Mouse (Mus musculus): ENCODE results near the gene 0610040J01Rik. TPM values are rescaled to one million over a fixed set of nuclear protein-coding genes. Genes with fewer than 3 reads are reported as not detected.
A peak's percentile ranks its signal among the peaks of the same experiment; 100 is the strongest.

Gene 0610040J01Rik
- polyA plus RNA-seq, 1 experiment from 2014 or later: 40.6 TPM

GRCm38 (mm10) chr5:63837115-63837514 lies 25.0 kb downstream of the 0610040J01Rik start:
- WGBS: 51% methylated on average over 5 of the region's 5 CpGs
- Histone ChIP-seq H3K36me3 (ENCODE audit: control insufficient read depth, insufficient read depth) (no peaks in the 10 kb centered on the region), H3K27me3 (replicated peaks; ENCODE audit: control insufficient read depth, insufficient read depth, low read length) (no peaks in the 10 kb centered on the region), H3K4me2 (replicated peaks; ENCODE audit: low read depth) (no peak overlapping the region), H3K9me3 (ENCODE audit: control insufficient read depth) (no peaks in the 10 kb centered on the region), H3K4me3 (ENCODE audit: low read depth, low read length) (no peak overlapping the region), H3K4me1 (replicated peaks; ENCODE audit: control insufficient read depth, insufficient read depth, low read length) (no peaks in the 10 kb centered on the region; the same call in none of the 2 replicates), H3K9ac (ENCODE audit: low read depth, low read length) (no peak overlapping the region), H3K27ac (ENCODE audit: low read depth, low read length) (no peak overlapping the region)
- TF ChIP-seq CTCF (IDR thresholded peaks at IDR 0.05; ENCODE audit: low read depth): no peak
- ATAC-seq: peak; percentile 61

- H3K4me2 ChIP-seq (replicated peaks; ENCODE audit: low read depth): no peak overlapping the region
- no peaks in the 10 kb centered on the region; the same call in none of the 2 replicates for H3K4me1 ChIP-seq (replicated peaks; ENCODE audit: control insufficient read depth, insufficient read depth, low read length)
- H3K36me3 ChIP-seq (ENCODE audit: control insufficient read depth, insufficient read depth): no peaks in the 10 kb centered on the region
- no peaks in the 10 kb centered on the region for H3K27me3 ChIP-seq (replicated peaks; ENCODE audit: control insufficient read depth, insufficient read depth, low read length)
- no peak for TF ChIP-seq CTCF (IDR thresholded peaks at IDR 0.05; ENCODE audit: low read depth)
- WGBS: 77% methylated on average over 2 of the region's 2 CpGs
- ATAC-seq: no peak
- H3K4me3 ChIP-seq (ENCODE audit: low read depth, low read length): no peak overlapping the region
- H3K9ac ChIP-seq (ENCODE audit: low read depth, low read length): no peak overlapping the region
- H3K27ac ChIP-seq (ENCODE audit: low read depth, low read length): no peak overlapping the region
- H3K9me3 ChIP-seq (ENCODE audit: control insufficient read depth): no peaks in the 10 kb centered on the region
Observed at GRCm38 (mm10) chr5:63837851-63838250, 25.7 kb downstream of the 0610040J01Rik start.

- Histone ChIP-seq H3K36me3 (ENCODE audit: control insufficient read depth, insufficient read depth) (no peaks in the 10 kb centered on the region), H3K9ac (ENCODE audit: low read depth, low read length) (no peak overlapping the region), H3K27me3 (replicated peaks; ENCODE audit: control insufficient read depth, insufficient read depth, low read length) (no peaks in the 10 kb centered on the region), H3K4me2 (replicated peaks; ENCODE audit: low read depth) (no peak overlapping the region), H3K4me3 (ENCODE audit: low read depth, low read length) (no peak overlapping the region), H3K4me1 (replicated peaks; ENCODE audit: control insufficient read depth, insufficient read depth, low read length) (no peaks in the 10 kb centered on the region; the same call in 1 of the 2 replicates), H3K27ac (ENCODE audit: low read depth, low read length) (no peak overlapping the region), H3K9me3 (ENCODE audit: control insufficient read depth) (no peaks in the 10 kb centered on the region)
- WGBS: 53% methylated on average over 12 of the region's 12 CpGs
- no peak for TF ChIP-seq CTCF (IDR thresholded peaks at IDR 0.05; ENCODE audit: low read depth)
- ATAC-seq: no peak
Observed at GRCm38 (mm10) chr5:63839801-63840416, 27.7 kb downstream of the 0610040J01Rik start.

- peak; percentile 51 for ATAC-seq
- Histone ChIP-seq H3K36me3 (ENCODE audit: control insufficient read depth, insufficient read depth) (peaks cover 6% of the 10 kb centered on the region; the same call in 1 of the 2 replicates), H3K4me1 (replicated peaks; ENCODE audit: control insufficient read depth, insufficient read depth, low read length) (no peaks in the 10 kb centered on the region), H3K4me2 (replicated peaks; ENCODE audit: low read depth) (peak overlapping the region; percentile 50), H3K27me3 (replicated peaks; ENCODE audit: control insufficient read depth, insufficient read depth, low read length) (no peaks in the 10 kb centered on the region), H3K27ac (ENCODE audit: low read depth, low read length) (peak overlapping the region; percentile 86), H3K9ac (ENCODE audit: low read depth, low read length) (0 out of 2 replicates have a peak overlapping the region, but pooled peaks have one; percentile 28), H3K9me3 (ENCODE audit: control insufficient read depth) (peaks cover 5% of the 10 kb centered on the region; the same call in 1 of the 2 replicates), H3K4me3 (ENCODE audit: low read depth, low read length) (no peak overlapping the region; the same call in 1 of the 2 replicates)
- no peak for TF ChIP-seq CTCF (IDR thresholded peaks at IDR 0.05; ENCODE audit: low read depth)
- 51% methylated on average over 8 of the region's 8 CpGs for WGBS
Observed at GRCm38 (mm10) chr5:63847080-63847479, 34.9 kb downstream of the 0610040J01Rik start.

- no peaks in the 10 kb centered on the region for H3K27me3 ChIP-seq (replicated peaks; ENCODE audit: control insufficient read depth, insufficient read depth, low read length)
- 39% methylated on average over 13 of the region's 13 CpGs for WGBS
- H3K27ac ChIP-seq (ENCODE audit: low read depth, low read length): peak overlapping the region; percentile 86
- no peak for TF ChIP-seq CTCF (IDR thresholded peaks at IDR 0.05; ENCODE audit: low read depth)
- no peak overlapping the region for H3K4me3 ChIP-seq (ENCODE audit: low read depth, low read length)
- peaks cover 5% of the 10 kb centered on the region; the same call in 1 of the 2 replicates for H3K9me3 ChIP-seq (ENCODE audit: control insufficient read depth)
- peak overlapping the region; percentile 50 for H3K4me2 ChIP-seq (replicated peaks; ENCODE audit: low read depth)
- no peaks in the 10 kb centered on the region for H3K4me1 ChIP-seq (replicated peaks; ENCODE audit: control insufficient read depth, insufficient read depth, low read length)
- H3K36me3 ChIP-seq (ENCODE audit: control insufficient read depth, insufficient read depth): peaks cover 6% of the 10 kb centered on the region; the same call in 1 of the 2 replicates
- 0 out of 2 replicates have a peak overlapping the region, but pooled peaks have one; percentile 28 for H3K9ac ChIP-seq (ENCODE audit: low read depth, low read length)
- ATAC-seq: peak; percentile 100
Observed at GRCm38 (mm10) chr5:63847541-63848226, 35.5 kb downstream of the 0610040J01Rik start.

GRCm38 (mm10) chr5:63858901-63859300 lies 46.7 kb downstream of the 0610040J01Rik start:
- 81% methylated on average over 8 of the region's 8 CpGs for WGBS
- no peak for TF ChIP-seq CTCF (IDR thresholded peaks at IDR 0.05; ENCODE audit: low read depth)
- ATAC-seq: no peak

More at GRCm38 (mm10) chr5:63858901-63859300, 46.7 kb downstream of the 0610040J01Rik start:
- Histone ChIP-seq H3K36me3 (ENCODE audit: control insufficient read depth, insufficient read depth) (no peaks in the 10 kb centered on the region), H3K4me3 (ENCODE audit: low read depth, low read length) (no peak overlapping the region), H3K27ac (ENCODE audit: low read depth, low read length) (no peak overlapping the region), H3K9me3 (ENCODE audit: control insufficient read depth) (no peaks in the 10 kb centered on the region), H3K4me1 (replicated peaks; ENCODE audit: control insufficient read depth, insufficient read depth, low read length) (no peaks in the 10 kb centered on the region), H3K4me2 (replicated peaks; ENCODE audit: low read depth) (no peak overlapping the region), H3K27me3 (replicated peaks; ENCODE audit: control insufficient read depth, insufficient read depth, low read length) (no peaks in the 10 kb centered on the region), H3K9ac (ENCODE audit: low read depth, low read length) (no peak overlapping the region)

Measured in intestine, postnatal 0 days (tissue).